In genomic region chr6:149154116-149155030, GRCm38 (mm10) we compare ENCODE assay signal across 14 mouse cellular contexts. TPM values are rescaled to one million over a fixed set of nuclear protein-coding genes. Genes with fewer than 3 reads are reported as not detected.
DNase-seq lines count a peak whose midpoint lies in the region; ATAC-seq and TF ChIP-seq lines count a peak whose summit lies in the region.
"Had no signal": no experiment of that assay in that cellular context is flagged by ENCODE, and none has a peak within 500 bp of the region (broad histone marks: within the 10 kb centered on the region; RNA-seq: fewer than 3 reads in every experiment).

No protein-coding gene starts in this region.

- no peaks in the 10 kb centered on the region; the same call in 1 of the 2 replicates for H3K4me1 ChIP-seq in hindbrain, embryonic 14.5 days (replicated peaks; ENCODE audit: control insufficient read depth, insufficient read depth, low read length)
- no peaks in the 10 kb centered on the region for H3K4me1 ChIP-seq in hindbrain, embryonic 16.5 days (ENCODE audit: control insufficient read depth, insufficient read depth, low read depth, low read length)
- peaks cover 18% of the 10 kb centered on the region for H3K4me1 ChIP-seq in liver, postnatal 0 days (ENCODE audit: insufficient read depth)
- H3K4me1 ChIP-seq: embryonic facial prominence, embryonic 15.5 days had no signal

- TF ChIP-seq EP300 in liver, postnatal 0 days (IDR thresholded peaks at IDR 0.05; ENCODE audit: low read depth), result no peak

- no peak overlapping the region for H3K27ac ChIP-seq in hindbrain, embryonic 14.5 days
- no peak overlapping the region for H3K27ac ChIP-seq in hindbrain, embryonic 16.5 days (ENCODE audit: low read depth, low read length)
- H3K27ac ChIP-seq in liver, postnatal 0 days (ENCODE audit: low read depth), result peak overlapping the region; percentile 11; the same call in 1 of the 2 replicates
- H3K27ac ChIP-seq in layer of hippocampus, adult 2 months, result no peak overlapping the region
- H3K27ac ChIP-seq: embryonic facial prominence, embryonic 15.5 days had no signal

- ATAC-seq in hindbrain, embryonic 14.5 days (ENCODE audit: low FRiP score), result 0 out of 2 replicates have a peak, but pooled peaks have one; percentile 14
- ATAC-seq in hindbrain, embryonic 16.5 days, result no peak
- ATAC-seq in liver, postnatal 0 days, result no peak

- 30% methylated on average over 8 of the region's 8 CpGs for WGBS in hindbrain, embryonic 14.5 days
- WGBS in hindbrain, embryonic 16.5 days, result 26% methylated on average over 8 of the region's 8 CpGs
- WGBS in liver, postnatal 0 days (ENCODE audit: insufficient replicate concordance), result 45% methylated on average over 8 of the region's 8 CpGs

- no peak for TF ChIP-seq CTCF in liver, postnatal 0 days (IDR thresholded peaks at IDR 0.05; ENCODE audit: low read depth)
- TF ChIP-seq CTCF in layer of hippocampus, adult 2 months (conservative IDR thresholded peaks at IDR 0.05), result no peak

- peaks cover 44% of the 10 kb centered on the region for H3K36me3 ChIP-seq in hindbrain, embryonic 14.5 days (replicated peaks; ENCODE audit: control insufficient read depth, insufficient read depth)
- H3K36me3 ChIP-seq in hindbrain, embryonic 16.5 days (ENCODE audit: control insufficient read depth, insufficient read depth, low read length), result peaks cover 12% of the 10 kb centered on the region
- 0 out of 2 replicates have a peak, but pooled peaks cover 2% of the 10 kb centered on the region for H3K36me3 ChIP-seq in liver, postnatal 0 days (replicated peaks; ENCODE audit: insufficient read depth, low read length)

- no peak overlapping the region for H3K4me2 ChIP-seq in hindbrain, embryonic 14.5 days (replicated peaks)
- H3K4me2 ChIP-seq in hindbrain, embryonic 16.5 days (ENCODE audit: low read length), result no peak overlapping the region
- H3K4me2 ChIP-seq in liver, postnatal 0 days (ENCODE audit: low read depth, low read length), result no peak overlapping the region
- H3K4me2 ChIP-seq: embryonic facial prominence, embryonic 15.5 days had no signal

- H3K4me3 ChIP-seq in hindbrain, embryonic 14.5 days (replicated peaks; ENCODE audit: low read length), result no peak overlapping the region
- H3K4me3 ChIP-seq in hindbrain, embryonic 16.5 days (ENCODE audit: low read length), result no peak overlapping the region
- H3K4me3 ChIP-seq in liver, postnatal 0 days (ENCODE audit: low read depth, low read length), result no peak overlapping the region
- no peak overlapping the region for H3K4me3 ChIP-seq in layer of hippocampus, adult 2 months
- H3K4me3 ChIP-seq: embryonic facial prominence, embryonic 15.5 days had no signal

- no peak overlapping the region for H3K9ac ChIP-seq in hindbrain, embryonic 14.5 days
- H3K9ac ChIP-seq in hindbrain, embryonic 16.5 days (ENCODE audit: low read depth, low read length), result no peak overlapping the region
- H3K9ac ChIP-seq in liver, postnatal 0 days (replicated peaks), result no peak overlapping the region
- H3K9ac ChIP-seq: embryonic facial prominence, embryonic 15.5 days had no signal

- no peak for DNase-seq in hindbrain, embryonic 14.5 days (ENCODE audit: low spot score)
- peak; percentile 43 for DNase-seq in ovary, adult 18-20 months (ENCODE audit: low spot score)
- no peak for DNase-seq in ovary, postnatal 14 days (ENCODE audit: low spot score)
- no peak for DNase-seq in liver, postnatal 0 days
- peak; percentile 74 for DNase-seq in yolk sac, embryonic 10.5 days (ENCODE audit: low spot score)
- no peak for DNase-seq in layer of hippocampus, adult 2 months (ENCODE audit: low spot score in 2 of 2)
- DNase-seq in urinary bladder, postnatal 36 days (ENCODE audit: low spot score in 2 of 2), result no peak
- DNase-seq: cerebellum, adult 8-10 months; gastrocnemius, postnatal 10 days; thymus, adult 2 months had no signal

- no peaks in the 10 kb centered on the region for H3K9me3 ChIP-seq in hindbrain, embryonic 14.5 days (ENCODE audit: control insufficient read depth, low read length)
- no peaks in the 10 kb centered on the region for H3K9me3 ChIP-seq in hindbrain, embryonic 16.5 days (ENCODE audit: control insufficient read depth, low read length)
- H3K9me3 ChIP-seq in liver, postnatal 0 days (ENCODE audit: low read length), result no peaks in the 10 kb centered on the region
- H3K9me3 ChIP-seq: embryonic facial prominence, embryonic 15.5 days had no signal

- no peaks in the 10 kb centered on the region for H3K27me3 ChIP-seq in hindbrain, embryonic 14.5 days (ENCODE audit: control insufficient read depth, insufficient read depth, low read length)
- H3K27me3 ChIP-seq in hindbrain, embryonic 16.5 days (replicated peaks; ENCODE audit: control insufficient read depth, insufficient read depth, low read length), result no peaks in the 10 kb centered on the region
- no peaks in the 10 kb centered on the region for H3K27me3 ChIP-seq in liver, postnatal 0 days (ENCODE audit: insufficient read depth, low read length)
- H3K27me3 ChIP-seq: embryonic facial prominence, embryonic 15.5 days had no signal

RNA-seq across cellular contexts. Expression of gene Etfbkmt, which starts 14.7 kb away (rescaled TPM):
- polyA plus RNA-seq in hindbrain, embryonic 14.5 days (2014; fragmentation: Nextera tagmentation; extraction: Ambion mirVana), result 6.4 and 6.8 TPM in 2 replicates
- 7.6 and 8.0 TPM in 2 replicates for polyA plus RNA-seq in hindbrain, embryonic 16.5 days (2015; fragmentation: Nextera tagmentation; extraction: Ambion mirVana)
- 9.7 and 9.8 TPM in 2 replicates for polyA plus RNA-seq in liver, postnatal 0 days (2015; fragmentation: Nextera tagmentation; extraction: Ambion mirVana)
- total RNA-seq in layer of hippocampus, adult 2 months (2021), result 1 to 10 TPM; 2.8 to 2.9 TPM

RNA-seq across cellular contexts. Expression of gene Gm10203, which starts 24.4 kb away (rescaled TPM):
- polyA plus RNA-seq in hindbrain, embryonic 14.5 days (2014; fragmentation: Nextera tagmentation; extraction: Ambion mirVana), result not detected in 2 replicates
- polyA plus RNA-seq in hindbrain, embryonic 16.5 days (2015; fragmentation: Nextera tagmentation; extraction: Ambion mirVana), result not detected in 2 replicates
- not detected in 2 replicates for polyA plus RNA-seq in liver, postnatal 0 days (2015; fragmentation: Nextera tagmentation; extraction: Ambion mirVana)
- total RNA-seq in layer of hippocampus, adult 2 months (2021), result not detected
- total RNA-seq: gastrocnemius, postnatal 10 days; hematopoietic stem cell, adult 5-6 weeks had no signal
- polyA plus RNA-seq: embryonic facial prominence, embryonic 15.5 days; limb, embryonic 14.5 days; thymus, adult 2 months had no signal

RNA-seq across cellular contexts. Expression of gene Amn1, which starts 34.1 kb away (rescaled TPM):
- polyA plus RNA-seq in hindbrain, embryonic 14.5 days (2014; fragmentation: Nextera tagmentation; extraction: Ambion mirVana), result 104 and 110 TPM in 2 replicates
- 89.8 and 93.6 TPM in 2 replicates for polyA plus RNA-seq in hindbrain, embryonic 16.5 days (2015; fragmentation: Nextera tagmentation; extraction: Ambion mirVana)
- 7.1 and 9.1 TPM in 2 replicates for polyA plus RNA-seq in liver, postnatal 0 days (2015; fragmentation: Nextera tagmentation; extraction: Ambion mirVana)
- 10 to 100 TPM; 30.9 to 31.6 TPM for total RNA-seq in layer of hippocampus, adult 2 months (2021)

RNA-seq across cellular contexts. Expression of gene Dennd5b, which starts 52.9 kb away (rescaled TPM):
- 18.4 and 21.1 TPM in 2 replicates for polyA plus RNA-seq in hindbrain, embryonic 14.5 days (2014; fragmentation: Nextera tagmentation; extraction: Ambion mirVana)
- 10.9 and 11.0 TPM in 2 replicates for polyA plus RNA-seq in hindbrain, embryonic 16.5 days (2015; fragmentation: Nextera tagmentation; extraction: Ambion mirVana)
- polyA plus RNA-seq in liver, postnatal 0 days (2015; fragmentation: Nextera tagmentation; extraction: Ambion mirVana), result 7.4 and 7.9 TPM in 2 replicates
- total RNA-seq in layer of hippocampus, adult 2 months (2021), result 10 to 100 TPM; 43.9 to 49.9 TPM

Comparison
In these comparisons a context has a peak if more than half of its experiments do, and no peak if none do; other contexts are left out.
1. DNase-seq: peak in ovary, adult 18-20 months (single experiment) and yolk sac, embryonic 10.5 days (single experiment); none in hindbrain, embryonic 14.5 days (single experiment), ovary, postnatal 14 days (single experiment), liver, postnatal 0 days (single experiment), layer of hippocampus, adult 2 months (0 of 2) and urinary bladder, postnatal 36 days (0 of 2).